Mouse (Mus musculus): ENCODE results near the gene Slc22a23.

- TF ChIP-seq POLR2A (IDR thresholded peaks at IDR 0.05; ENCODE audit: control insufficient read depth, extremely low read depth, insufficient read depth, low read length, poor library complexity) (no peak), CTCF (IDR thresholded peaks at IDR 0.05; ENCODE audit: borderline replicate concordance, control insufficient read depth, extremely low read depth, insufficient read depth, low read length, poor library complexity) (no peak)
These were observed 72.5 kb downstream of the Slc22a23 start for GRCm38 (mm10) chr13:34272275-34273054.

Measured in thymus, adult 2 months (tissue).